Mouse (Mus musculus): Measurements from ENCODE around the gene Qrfpr. TPM values are rescaled to one million over a fixed set of nuclear protein-coding genes. Genes with fewer than 3 reads are reported as not detected.

Gene Qrfpr
- total RNA-seq (2021), result 1 to 10 TPM; 1.1 to 1.3 TPM

DNA sequence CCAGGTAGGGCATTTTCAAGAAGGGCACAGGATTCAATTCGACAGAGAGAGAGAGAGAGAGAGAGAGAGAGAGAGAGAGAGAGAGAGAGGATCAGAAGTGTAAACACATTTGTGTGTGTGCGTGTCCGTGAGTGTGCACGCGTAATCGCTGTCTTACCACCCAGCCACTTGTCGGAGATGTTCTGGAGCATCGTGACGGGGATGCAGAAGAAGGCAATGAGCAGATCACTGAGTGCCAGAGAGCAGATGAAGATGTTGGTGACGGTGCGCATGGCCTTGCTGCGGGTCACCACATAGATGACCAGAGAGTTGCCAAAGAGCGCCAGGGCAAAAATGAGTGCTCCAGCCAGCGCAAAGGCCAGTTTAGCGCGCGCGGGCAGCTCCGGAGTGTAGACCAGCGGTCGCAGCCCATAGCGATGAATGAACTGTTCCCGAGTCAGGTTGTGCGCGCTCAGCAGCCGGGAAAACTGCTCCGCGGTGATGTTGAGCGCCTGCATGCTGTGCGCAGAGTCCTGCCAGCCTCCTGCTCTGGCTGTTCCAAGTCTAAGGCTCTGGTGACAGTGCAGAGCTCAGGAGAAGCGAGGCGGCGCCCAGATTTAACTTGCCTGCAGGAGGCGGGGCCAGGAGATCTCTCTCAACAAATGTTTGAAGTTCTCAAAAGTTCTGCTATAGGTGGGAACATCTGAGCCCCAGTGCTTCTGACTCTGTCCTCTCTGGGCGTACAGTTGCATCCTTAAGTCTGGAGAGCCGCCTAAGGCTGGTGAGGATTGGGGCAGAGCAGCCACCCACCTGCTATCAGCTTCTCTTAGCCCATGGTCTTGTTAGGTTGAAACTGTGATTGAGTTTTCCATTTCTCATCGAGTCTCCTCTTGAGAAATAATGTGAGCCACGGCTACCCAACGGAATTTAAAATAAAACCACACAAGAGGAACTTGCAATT lies at the start of gene Qrfpr:
Gene Qrfpr (minus strand): TSS at position 571 of the 940 bp plus-strand sequence.
- DNase-seq, result peak; percentile 11 to 21

DNA sequence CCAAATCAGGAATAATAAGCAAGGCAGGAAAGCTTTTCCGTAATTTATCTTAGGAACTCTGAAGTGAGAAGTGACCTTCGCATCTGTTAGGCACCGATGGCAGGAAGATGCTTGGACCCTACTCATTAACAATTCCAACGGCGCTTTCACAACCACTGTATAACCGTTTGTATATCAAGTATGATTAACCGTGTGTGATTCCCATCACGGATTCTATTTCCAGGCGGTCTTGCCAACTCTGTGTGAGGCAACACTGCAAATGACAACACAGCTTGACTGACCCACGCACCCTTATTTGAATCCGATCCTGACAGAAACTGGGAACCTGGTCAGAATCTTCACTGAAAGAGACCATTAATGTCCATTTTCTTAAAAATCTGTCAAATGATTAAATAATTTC lies 41.8 kb upstream of the Qrfpr start:
- peak in 1 of 2 experiments; percentile 1 for DNase-seq

DNA sequence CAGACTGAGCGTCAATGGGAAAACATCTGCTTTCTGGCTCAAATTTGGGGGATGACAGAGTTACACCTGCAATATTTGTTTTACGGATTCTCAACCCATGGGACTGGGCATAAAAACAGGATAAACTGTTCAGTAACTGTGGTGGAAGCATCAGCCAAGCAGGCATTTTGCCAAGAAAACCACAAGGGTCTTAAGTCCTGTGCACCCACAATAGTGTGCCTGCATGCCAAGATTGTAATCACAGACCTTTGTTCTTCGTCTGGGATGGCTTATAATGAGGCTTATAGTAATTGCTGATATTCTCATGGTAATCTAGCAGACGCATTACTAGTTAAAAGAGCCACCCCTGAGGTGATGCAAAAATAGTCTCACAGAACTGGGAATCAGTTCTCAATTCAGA lies 41.2 kb upstream of the Qrfpr start:
- no peak for DNase-seq

DNA sequence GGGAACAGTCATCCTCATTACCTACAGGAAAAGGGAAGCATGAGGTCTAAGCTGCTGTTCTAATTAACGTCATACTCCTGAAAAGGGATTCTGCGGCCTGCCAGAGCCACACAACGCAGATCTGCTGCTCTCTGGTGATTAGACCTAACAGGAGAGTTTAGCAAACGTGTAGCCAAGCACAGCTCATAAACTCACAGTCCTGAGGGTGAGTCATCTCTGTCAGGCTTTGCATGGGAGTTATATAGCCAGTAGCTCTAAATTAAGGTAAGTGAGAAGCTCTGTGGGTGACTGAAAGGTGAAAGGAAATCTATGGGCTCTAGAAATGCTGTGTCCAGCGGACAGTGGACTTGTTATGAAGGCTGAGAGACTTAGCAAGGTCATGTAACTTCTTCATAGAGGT lies 28.5 kb upstream of the Qrfpr start:
- DNase-seq, result no peak

DNA sequence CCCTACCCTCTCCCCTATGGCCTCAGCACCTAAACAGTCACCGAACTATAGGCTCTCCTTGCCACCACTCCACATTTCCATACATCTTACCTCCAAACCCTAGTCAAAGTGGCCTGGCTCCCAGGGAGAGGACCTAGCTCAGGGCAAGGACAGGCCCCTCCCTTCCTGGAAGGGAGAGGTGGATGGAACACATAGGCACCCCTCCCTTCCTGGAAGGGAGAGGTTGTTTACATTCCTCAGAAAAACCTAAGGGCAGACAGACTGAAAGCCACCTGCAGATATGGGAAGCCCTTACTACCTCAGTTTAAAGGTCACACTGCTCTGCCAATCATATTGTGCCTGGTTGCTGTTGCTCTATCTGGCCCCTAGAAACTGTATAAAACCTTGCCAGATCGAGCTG lies 26.3 kb upstream of the Qrfpr start:
- no peak for DNase-seq

DNA sequence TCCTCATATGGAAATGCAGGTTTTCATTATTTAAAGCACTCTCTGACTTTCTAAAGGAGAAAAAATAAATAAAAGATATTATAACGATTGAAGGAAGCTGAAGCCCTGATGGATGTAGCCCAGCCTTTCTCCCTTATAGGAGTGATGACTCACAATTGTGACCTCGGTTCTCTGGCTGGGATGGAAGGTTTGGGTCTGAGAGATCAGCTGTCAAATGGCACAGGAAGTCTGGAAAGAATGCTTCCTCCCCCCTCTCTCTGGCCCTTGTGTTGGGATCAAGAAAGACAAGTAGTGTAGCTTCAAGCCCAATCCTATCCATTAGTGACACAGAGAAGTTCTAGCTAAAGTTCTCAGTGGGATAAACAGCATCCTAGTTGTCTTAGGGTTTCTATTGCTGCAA lies 7.8 kb upstream of the Qrfpr start:
- no peak for DNase-seq

DNA sequence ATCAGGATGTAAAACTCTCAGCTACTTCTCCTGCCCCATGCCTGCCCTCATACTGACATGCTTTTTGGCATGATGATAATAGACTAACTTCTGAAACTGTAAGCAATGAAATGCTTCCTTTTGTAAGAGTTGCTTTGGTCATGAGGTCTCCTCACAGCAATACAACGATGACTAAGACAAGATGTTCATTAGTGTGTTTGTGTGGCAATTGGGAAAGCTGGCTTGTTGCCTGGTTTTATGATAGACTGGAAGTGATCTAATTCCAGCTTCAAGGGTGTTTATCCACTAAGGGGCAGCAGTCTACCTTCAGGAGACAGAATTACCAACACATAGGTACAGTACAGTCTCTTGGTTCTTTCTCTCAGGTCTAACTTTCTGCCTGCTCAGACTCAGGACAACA lies 5.1 kb upstream of the Qrfpr start:
- no peak for DNase-seq

DNA sequence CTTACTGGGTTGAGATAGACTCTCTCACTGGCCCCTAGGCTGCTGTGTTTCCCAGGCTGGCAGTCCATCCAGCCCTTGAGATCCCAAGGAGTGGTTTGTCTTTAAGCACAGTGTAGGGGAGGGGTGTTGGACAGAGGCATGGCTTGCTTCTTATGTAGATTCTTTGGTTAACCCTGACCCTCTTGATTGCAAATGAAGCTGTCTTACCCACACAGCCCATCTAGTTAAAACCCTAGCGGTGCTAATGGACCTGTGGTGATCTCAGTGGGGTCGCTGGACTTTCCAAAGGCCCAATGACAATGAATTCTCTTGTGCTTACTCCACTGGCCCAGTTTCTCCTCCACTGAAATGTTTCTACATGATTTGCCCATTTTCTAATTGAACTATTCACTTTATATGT lies 1.2 kb upstream of the Qrfpr start:
- no peak for DNase-seq

DNA sequence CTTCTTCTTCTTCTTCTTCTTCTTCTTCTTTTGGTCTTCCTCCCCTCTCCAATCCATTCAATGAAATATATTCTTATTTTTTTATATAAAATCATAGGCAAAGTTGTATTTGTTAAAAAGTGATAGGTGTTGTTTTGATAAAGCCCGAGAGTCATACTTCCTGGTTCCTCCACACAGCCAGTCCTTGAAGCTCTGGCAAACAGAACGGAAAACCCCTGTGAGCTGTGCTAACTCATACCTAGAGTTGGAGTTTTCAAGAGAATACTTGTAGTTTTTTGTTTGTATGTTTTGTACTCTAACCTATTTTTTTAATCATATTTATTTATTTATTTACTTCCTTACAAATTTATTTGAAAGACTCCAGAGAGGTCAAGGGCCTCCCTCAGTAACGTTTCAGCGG lies 9.4 kb downstream of the Qrfpr start:
- DNase-seq, result no peak

DNA sequence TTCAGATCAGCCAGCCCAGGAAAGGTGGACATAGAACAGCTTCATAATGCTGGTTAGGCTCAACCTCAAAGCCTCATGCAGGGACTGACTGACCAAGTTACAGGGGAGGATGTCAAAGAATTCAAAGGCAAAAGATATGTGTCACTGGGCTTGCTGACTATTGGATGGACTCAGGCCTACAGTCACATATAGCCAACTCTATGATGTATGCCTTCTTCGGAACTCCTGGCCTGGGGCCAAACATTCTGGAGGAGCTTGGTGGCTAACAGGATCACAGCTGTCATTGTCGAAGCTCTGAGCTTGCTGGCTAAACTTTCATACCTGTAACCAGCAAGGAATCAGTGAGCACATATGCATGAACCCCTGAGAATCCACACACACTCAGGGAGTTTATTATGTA lies 11.2 kb downstream of the Qrfpr start:
- no peak for DNase-seq

DNA sequence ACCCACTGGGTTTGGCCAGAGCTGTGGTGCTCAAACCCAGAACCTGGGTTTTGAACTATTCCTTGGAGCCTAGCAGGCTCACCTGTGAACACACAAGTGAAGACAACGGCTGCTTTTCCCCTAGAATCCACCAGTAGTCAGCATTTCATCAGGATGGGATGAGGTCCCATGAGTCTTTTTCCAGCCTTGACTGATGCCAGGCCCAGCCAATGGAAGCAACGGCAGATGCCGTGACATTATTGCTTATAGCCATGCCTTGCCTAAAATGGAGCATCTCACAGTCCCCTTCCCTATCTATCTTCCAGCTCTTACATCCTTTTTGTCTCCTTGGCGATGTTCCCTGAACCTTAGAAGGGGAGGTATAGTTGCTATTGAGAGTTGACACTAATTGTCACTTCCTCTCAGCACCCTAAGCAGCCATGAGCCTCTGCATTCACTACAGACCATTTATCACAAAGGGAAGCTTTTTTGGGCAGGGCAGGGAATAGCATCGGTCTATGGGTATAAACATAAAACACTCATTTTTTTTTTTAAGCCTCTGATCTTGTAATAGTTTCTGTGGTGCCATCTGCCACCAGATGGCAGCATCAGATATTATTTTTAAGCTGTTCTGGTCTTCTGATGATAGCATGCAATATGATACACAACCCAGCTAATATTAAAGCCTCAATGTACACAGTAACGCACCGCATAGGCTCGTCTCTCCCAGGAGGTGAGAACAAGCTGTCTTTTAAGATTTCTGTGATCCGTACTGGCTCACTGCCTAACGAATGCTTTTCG lies 12.1 kb downstream of the Qrfpr start:
- no peak for DNase-seq

DNA sequence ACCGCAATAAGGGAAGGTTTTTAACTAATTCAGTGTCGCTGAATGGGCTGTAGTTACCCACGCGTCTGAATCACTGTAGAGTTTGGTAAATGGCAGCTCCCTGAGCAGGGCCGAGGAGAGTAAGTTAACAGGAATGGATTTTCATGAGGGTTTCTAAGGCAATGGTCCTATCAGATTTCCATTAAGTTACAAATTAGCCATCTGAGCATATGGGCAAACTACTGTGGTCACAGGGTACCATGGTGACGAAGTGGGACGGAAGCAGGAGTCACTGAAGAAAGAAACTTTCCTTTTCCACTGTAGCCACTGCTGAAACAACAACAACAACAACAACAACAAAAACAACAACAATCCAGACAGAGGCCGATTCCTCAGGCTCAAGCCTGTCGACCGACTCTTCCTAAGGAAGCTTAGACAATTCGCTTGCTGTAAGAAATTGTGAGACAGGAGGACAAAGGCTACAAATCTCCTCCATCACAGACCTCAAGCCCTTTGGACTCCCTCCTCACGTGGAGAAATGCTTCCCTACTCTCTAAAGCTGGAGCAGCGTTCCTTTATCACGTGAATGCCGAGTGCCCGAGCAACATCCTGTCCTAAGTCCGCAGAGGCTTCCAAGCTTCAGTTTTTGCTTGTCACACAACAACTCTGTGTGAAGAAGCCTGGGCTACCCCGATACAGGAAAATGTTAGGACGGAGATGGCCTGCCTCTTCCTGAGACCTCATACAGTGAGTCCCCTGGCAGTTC lies 14.4 kb downstream of the Qrfpr start:
- no peak for DNase-seq

DNA sequence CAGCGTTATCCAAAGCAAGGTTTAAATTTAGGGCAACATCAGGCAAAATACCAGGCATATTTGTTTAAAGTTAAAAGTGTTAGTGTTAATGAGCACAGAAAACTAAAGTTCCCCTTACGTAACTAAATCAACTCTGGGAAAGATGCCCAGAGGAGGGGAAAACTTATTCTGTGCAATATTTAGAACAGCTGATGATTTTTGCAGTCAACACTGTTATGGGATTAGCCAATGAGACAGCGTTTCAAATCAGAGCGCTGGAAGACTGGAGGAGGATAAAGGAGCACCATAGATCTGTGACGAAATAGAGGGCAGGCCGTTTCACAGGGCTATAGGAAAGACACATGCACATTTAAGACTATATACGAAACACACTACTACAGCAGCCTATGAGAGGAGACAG lies 19.2 kb downstream of the Qrfpr start:
- no peak for DNase-seq

DNA sequence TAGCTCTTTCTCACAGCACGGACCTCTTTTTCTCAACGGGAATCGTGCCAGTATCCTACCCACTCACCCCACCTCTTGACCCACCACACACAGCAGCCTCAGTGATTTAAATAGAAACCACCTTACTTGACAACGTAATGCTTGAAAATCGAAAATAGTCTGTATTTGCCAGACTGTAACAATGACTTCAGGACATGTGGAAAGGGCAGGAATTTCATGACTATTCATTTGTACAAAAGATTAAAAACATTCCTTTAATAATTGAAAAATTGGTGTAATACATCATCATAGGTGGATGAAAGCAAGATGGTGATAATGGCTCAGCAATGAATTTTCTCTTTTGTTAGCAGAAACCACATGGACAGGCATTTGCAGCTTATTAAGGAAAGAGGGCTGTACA lies 21.0 kb downstream of the Qrfpr start:
- no peak for DNase-seq

DNA sequence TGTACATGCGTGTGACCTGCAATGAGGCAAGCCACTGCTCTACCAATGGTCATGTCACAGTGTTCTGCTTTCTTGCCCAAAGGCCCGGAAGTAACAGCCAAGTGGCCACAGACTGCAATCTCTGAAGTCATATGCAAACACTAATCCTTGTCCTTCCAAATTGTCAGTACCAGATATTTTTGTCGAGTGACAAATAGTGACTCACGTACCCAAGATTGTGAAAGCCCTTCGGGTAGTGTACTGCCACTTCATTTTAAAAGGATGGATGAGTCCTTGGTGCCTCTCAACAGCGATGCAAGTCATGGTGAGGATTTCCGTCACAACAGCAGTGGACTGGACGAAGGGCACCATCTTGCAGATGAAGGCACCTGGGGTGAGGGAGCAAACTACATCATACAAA lies 32.9 kb downstream of the Qrfpr start:
- no peak for DNase-seq

DNA sequence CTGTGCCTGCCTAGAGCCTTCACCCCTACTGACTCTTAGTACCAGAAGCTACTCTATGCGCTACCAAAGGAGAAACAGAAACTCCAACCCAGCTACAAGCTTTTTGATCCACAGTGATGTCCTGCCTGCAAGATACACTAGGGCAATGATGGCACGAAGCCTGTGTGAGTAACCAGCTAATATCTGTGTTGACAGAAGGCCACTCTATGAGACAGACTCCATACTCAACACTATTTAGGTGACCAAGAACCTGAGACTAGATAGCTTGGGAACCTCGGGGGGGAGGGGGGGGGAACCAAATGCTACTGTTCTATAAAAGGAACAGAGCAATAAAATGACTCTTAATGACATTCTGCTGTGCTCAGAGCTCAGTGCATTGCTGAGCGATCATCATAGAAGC lies 35.6 kb downstream of the Qrfpr start:
- no peak for DNase-seq

DNA sequence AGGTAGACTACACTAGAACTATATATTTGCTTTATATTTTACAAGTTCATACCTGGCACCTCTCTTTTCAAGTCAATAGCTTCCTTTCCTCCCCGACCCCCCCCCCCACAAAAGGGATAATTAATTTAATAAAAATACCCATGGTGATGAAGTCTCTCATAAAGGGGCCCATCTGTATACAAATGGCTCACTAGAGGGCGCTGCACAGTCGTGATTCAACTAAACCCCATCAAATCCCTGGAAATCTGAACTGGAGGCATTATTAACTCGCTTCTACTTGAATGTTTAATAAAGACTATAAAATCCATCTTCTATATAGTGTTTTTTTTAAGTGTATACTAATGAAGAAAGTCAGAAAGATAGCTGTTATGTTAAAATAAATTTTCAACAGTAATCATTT lies 40.6 kb downstream of the Qrfpr start:
- peak; percentile 26 to 38 for DNase-seq

DNA sequence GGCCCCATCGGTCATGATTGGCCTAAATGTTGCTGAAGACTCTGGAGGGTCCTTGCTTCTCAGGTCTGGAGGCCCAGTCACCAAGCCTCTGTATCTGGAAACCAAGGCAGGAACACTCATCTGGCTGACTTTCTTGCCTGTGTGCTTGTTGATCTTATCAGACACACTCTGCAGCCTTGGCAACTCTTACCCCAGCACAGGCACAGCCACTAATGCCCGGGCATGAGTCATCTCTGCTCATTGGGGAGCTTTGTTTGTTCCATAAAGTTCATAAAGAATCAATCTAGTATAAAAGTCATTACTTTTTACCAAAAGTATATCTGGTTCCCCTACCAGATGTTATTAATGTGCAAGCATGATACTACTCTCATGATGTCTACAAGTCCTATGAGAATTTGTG lies 48.4 kb downstream of the Qrfpr start:
- DNase-seq, result no peak

DNA sequence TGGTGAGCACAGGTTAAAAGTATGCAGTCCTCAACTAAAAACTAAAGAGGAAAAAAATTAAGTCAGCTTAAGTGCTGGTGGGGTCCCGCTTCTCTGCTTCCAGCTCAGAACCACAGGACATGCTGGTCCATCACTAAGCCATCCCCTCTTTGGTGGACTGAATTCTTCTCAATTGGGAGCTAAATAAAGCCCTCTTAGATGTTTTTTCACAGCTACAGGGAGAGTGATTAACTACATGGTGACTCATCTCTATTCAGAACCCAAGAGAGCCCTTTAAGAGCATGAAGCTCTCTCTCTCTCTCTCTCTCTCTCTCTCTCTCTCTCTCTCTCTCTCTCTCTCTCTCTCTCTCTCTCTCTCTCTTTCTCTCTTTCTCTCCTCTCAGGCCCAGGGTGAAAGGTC lies 50.8 kb downstream of the Qrfpr start:
- DNase-seq, result no peak

DNA sequence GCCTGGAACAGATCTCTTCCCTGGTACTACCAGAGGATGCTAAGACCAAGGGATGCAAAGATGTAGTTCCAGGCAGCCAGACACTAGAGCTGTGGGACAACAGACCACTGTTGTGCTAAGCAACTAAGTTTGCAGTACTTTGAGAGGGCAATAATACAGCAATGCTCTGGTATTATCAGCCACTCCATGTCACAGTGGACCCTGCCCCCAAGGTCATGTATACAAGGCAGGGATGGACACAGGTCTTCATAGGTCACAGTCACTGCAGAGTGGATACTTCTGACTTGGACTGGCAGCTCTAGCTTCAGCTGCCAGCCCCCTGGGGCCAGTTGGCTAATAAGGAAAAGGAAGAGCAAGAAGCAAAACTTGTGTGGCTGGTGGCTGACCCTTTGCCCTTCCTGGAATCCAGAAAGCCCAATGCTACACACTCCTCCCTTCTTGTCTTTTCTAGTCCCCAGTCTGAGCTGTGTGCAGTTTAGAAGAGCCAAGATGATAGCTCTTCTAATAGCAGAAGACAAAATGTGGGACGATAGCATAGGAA lies 51.4 kb downstream of the Qrfpr start:
- DNase-seq, result no peak

DNA sequence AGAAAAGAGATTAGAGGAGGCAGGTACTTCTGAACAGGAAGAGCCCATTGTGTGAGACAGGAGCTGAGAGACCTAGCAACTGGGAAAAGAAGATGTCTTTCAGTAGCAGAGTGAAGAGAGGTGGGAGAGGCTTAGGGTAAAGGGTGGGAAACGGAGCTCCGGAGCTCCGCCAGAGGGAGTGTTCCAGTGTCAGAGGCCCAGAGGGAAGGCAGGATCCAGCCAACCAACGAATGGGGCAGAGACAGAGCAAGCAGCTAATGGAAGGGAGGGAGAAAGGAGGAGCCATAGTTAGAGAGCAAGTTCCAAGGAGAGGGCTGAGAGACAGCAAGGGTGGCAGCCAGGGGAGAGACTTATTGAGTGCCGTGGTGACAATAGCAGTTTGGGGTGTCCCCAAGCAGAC lies 66.8 kb downstream of the Qrfpr start:
- DNase-seq, result no peak

DNA sequence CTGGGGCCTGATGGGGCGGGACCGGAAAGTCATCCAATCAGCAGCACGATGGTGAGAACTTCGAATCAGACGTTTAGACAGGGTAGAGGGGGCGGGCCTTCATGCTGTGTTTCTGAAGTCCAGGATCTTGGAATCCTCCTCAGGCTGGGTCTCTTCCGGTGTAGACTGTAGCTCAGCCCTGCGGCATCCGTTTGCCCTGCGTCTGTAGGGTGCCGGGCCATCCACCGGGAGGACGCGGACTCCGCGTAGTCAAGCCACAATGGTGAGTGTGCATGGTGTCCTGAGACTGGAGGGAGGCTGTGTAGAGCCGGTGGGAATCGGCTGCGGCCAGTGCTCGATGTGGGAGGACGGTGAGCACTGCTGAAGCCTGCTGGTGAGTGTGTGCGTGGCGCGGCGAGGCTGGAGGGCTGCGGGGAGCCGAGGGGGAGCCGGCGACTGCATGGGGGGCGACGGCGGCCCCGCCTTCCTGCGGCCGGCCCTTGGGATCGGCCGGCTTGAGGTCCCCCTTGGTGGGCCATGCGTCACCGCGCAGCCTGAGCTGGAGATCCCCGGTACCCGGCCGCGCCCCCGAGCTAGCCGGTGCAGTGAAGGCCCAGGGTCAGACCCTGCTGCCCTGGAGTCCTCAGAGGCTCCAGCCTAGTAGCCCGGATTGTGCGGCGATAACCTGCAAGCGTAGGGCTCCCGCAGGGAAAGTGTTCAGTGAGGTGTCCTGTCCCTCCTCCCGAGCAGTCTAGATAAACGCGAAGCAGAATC lies 71.0 kb downstream of the Qrfpr start, which contains the start of gene D3Ertd254e:
Gene D3Ertd254e (plus strand): TSS at position 84 of the 753 bp plus-strand sequence.
- peak; percentile 85 to 87 for DNase-seq
